Mouse (Mus musculus) cerebellum, adult 11 months (tissue): ENCODE measurements around the gene Tnks2.

Experiments
- DNase-seq: peaks from one replicate; pipeline ENCODE4 v3.0.0; 2022

The Tnks2 gene

GRCm38 (mm10) chr19:36940064-36940463 lies 106.0 kb downstream of the Tnks2 start:
- DNase-seq = no peak
